Comparison of ENCODE assay signal across 25 mouse cellular contexts in the genomic region with DNA sequence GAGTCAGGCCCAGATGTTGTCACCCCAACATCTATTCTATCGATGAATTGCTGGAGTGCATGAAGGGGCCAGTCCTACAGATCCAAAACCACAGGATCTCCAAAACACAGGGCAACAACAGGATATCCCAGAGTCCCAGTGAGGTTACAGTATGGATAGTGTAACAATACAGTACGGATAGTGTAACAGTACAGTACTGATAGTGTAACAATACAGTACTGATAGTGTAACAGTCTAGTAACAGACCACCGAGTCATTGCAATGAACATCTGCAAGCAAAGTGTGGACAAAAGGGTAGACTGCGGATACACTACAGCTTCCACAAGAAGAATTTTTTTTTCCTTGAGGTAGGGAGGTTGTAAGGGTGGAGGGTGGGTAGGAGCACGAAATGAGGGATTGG.
"Had no signal": no experiment of that assay in that cellular context is flagged by ENCODE, and none has a peak within 500 bp of the region (broad histone marks: within the 10 kb centered on the region; RNA-seq: fewer than 3 reads in every experiment).

No protein-coding gene starts in this region.

- H3K9me3 ChIP-seq: heart, embryonic 13.5 days; heart, embryonic 15.5 days; hindbrain, embryonic 13.5 days; hindbrain, embryonic 15.5 days; kidney, embryonic 15.5 days; limb, embryonic 13.5 days; limb, embryonic 15.5 days had no signal

- DNase-seq: gastrocnemius, postnatal 14 days; gastrocnemius, postnatal 36 days; heart, adult 11 months; heart, adult 2 months; heart, postnatal 14 days; heart, postnatal 36 days; kidney, adult 11 months; kidney, adult 2 months; kidney, adult 9 months; kidney, postnatal 14 days; kidney, postnatal 36 days; layer of hippocampus, adult 9-11 months; layer of hippocampus, postnatal 36 days; left cerebral cortex, postnatal 4 days had no signal

- H3K36me3 ChIP-seq: heart, embryonic 15.5 days; hindbrain, embryonic 15.5 days; limb, embryonic 15.5 days had no signal

- H3K27ac ChIP-seq: heart, adult 2 months; heart, embryonic 13.5 days; heart, embryonic 15.5 days; hindbrain, embryonic 13.5 days; hindbrain, embryonic 15.5 days; hindbrain, postnatal 0 days; kidney, embryonic 15.5 days; kidney, postnatal 0 days; limb, embryonic 13.5 days; limb, embryonic 15.5 days had no signal

- ATAC-seq: hindbrain, postnatal 0 days; intestine, embryonic 16.5 days had no signal

- H3K4me3 ChIP-seq: heart, adult 2 months; heart, embryonic 13.5 days; heart, embryonic 15.5 days; hindbrain, embryonic 13.5 days; hindbrain, embryonic 15.5 days; kidney, embryonic 15.5 days; limb, embryonic 13.5 days; limb, embryonic 15.5 days had no signal

- H3K9ac ChIP-seq: heart, embryonic 13.5 days; heart, embryonic 15.5 days; hindbrain, embryonic 13.5 days; hindbrain, embryonic 15.5 days; kidney, embryonic 15.5 days; limb, embryonic 13.5 days; limb, embryonic 15.5 days had no signal

- H3K27me3 ChIP-seq: heart, embryonic 13.5 days; heart, embryonic 15.5 days; hindbrain, embryonic 13.5 days; hindbrain, embryonic 15.5 days; kidney, embryonic 15.5 days; limb, embryonic 13.5 days; limb, embryonic 15.5 days had no signal

- H3K4me2 ChIP-seq: heart, embryonic 11.5 days; heart, embryonic 13.5 days; heart, embryonic 15.5 days; hindbrain, embryonic 13.5 days; hindbrain, embryonic 15.5 days; kidney, embryonic 15.5 days; limb, embryonic 13.5 days; limb, embryonic 15.5 days had no signal

- H3K4me1 ChIP-seq: kidney, embryonic 15.5 days; limb, embryonic 13.5 days had no signal
